Mouse (Mus musculus): ENCODE measurements around the gene Igf1r. TPM values are rescaled to one million over a fixed set of nuclear protein-coding genes. Genes with fewer than 3 reads are reported as not detected.
A peak's percentile ranks its signal among the peaks of the same experiment; 100 is the strongest.

Gene Igf1r
- polyA plus RNA-seq, 1 experiment from 2014 or later: 18.1 TPM

GRCm38 (mm10) chr7:68044621-68045020, 92.0 kb downstream of the Igf1r start:
- H3K9me3 ChIP-seq (replicated peaks; ENCODE audit: low read length): no peaks in the 10 kb centered on the region
- WGBS: 75% methylated on average over 4 of the region's 4 CpGs

GRCm38 (mm10) chr7:68047152-68047551, 94.5 kb downstream of the Igf1r start:
- no peaks in the 10 kb centered on the region for H3K9me3 ChIP-seq (replicated peaks; ENCODE audit: low read length)
- no peaks in the 10 kb centered on the region for H3K36me3 ChIP-seq (ENCODE audit: insufficient read depth, low read length)
- no peak overlapping the region for H3K4me2 ChIP-seq (ENCODE audit: low read length)
- DNase-seq (ENCODE audit: low spot score): no peak
- ATAC-seq (replicated peaks; ENCODE audit: low FRiP score, low read depth): no peak
- WGBS: 55% methylated on average over 4 of the region's 4 CpGs
- no peak overlapping the region for H3K4me3 ChIP-seq (replicated peaks; ENCODE audit: low read depth, low read length)
- H3K4me1 ChIP-seq (replicated peaks; ENCODE audit: insufficient read depth, low read length): no peaks in the 10 kb centered on the region
- TF ChIP-seq CTCF (IDR thresholded peaks at IDR 0.05; ENCODE audit: low read depth): no peak
- no peak overlapping the region for H3K9ac ChIP-seq (ENCODE audit: low read depth, low read length)
- H3K27ac ChIP-seq: no peak overlapping the region
- H3K27me3 ChIP-seq (ENCODE audit: insufficient read depth, low read length): no peaks in the 10 kb centered on the region

More at GRCm38 (mm10) chr7:68044621-68045020, 92.0 kb downstream of the Igf1r start:
- DNase-seq (ENCODE audit: low spot score) (no peak), ATAC-seq (replicated peaks; ENCODE audit: low FRiP score, low read depth) (no peak)
- Histone ChIP-seq H3K27ac (no peak overlapping the region), H3K36me3 (ENCODE audit: insufficient read depth, low read length) (no peaks in the 10 kb centered on the region), H3K4me1 (replicated peaks; ENCODE audit: insufficient read depth, low read length) (no peaks in the 10 kb centered on the region), H3K4me3 (replicated peaks; ENCODE audit: low read depth, low read length) (no peak overlapping the region), H3K4me2 (ENCODE audit: low read length) (no peak overlapping the region), H3K9ac (ENCODE audit: low read depth, low read length) (no peak overlapping the region), H3K27me3 (ENCODE audit: insufficient read depth, low read length) (no peaks in the 10 kb centered on the region)
- TF ChIP-seq CTCF (IDR thresholded peaks at IDR 0.05; ENCODE audit: low read depth): no peak

- no peak for DNase-seq (ENCODE audit: low spot score)
- 57% methylated on average over 4 of the region's 4 CpGs for WGBS
Observed at GRCm38 (mm10) chr7:68048532-68048931, 95.9 kb downstream of the Igf1r start.

GRCm38 (mm10) chr7:68049048-68049447, 96.4 kb downstream of the Igf1r start:
- no peak overlapping the region for H3K27ac ChIP-seq

More at GRCm38 (mm10) chr7:68048532-68048931, 95.9 kb downstream of the Igf1r start:
- Histone ChIP-seq H3K9me3 (replicated peaks; ENCODE audit: low read length) (no peaks in the 10 kb centered on the region), H3K36me3 (ENCODE audit: insufficient read depth, low read length) (no peaks in the 10 kb centered on the region), H3K4me3 (replicated peaks; ENCODE audit: low read depth, low read length) (no peak overlapping the region), H3K27ac (no peak overlapping the region), H3K4me1 (replicated peaks; ENCODE audit: insufficient read depth, low read length) (peaks cover 4% of the 10 kb centered on the region; the same call in 1 of the 2 replicates), H3K27me3 (ENCODE audit: insufficient read depth, low read length) (no peaks in the 10 kb centered on the region), H3K4me2 (ENCODE audit: low read length) (no peak overlapping the region), H3K9ac (ENCODE audit: low read depth, low read length) (no peak overlapping the region)
- no peak for ATAC-seq (replicated peaks; ENCODE audit: low FRiP score, low read depth)
- TF ChIP-seq CTCF (IDR thresholded peaks at IDR 0.05; ENCODE audit: low read depth): no peak

GRCm38 (mm10) chr7:68053002-68053624, 100.5 kb downstream of the Igf1r start:
- H3K9ac ChIP-seq (ENCODE audit: low read depth, low read length): no peak overlapping the region
- DNase-seq (ENCODE audit: low spot score) (no peak), ATAC-seq (replicated peaks; ENCODE audit: low FRiP score, low read depth) (no peak)
- 61% methylated on average over 10 of the region's 10 CpGs for WGBS
- TF ChIP-seq CTCF (IDR thresholded peaks at IDR 0.05; ENCODE audit: low read depth): no peak
- no peak overlapping the region for H3K4me3 ChIP-seq (replicated peaks; ENCODE audit: low read depth, low read length)
- no peaks in the 10 kb centered on the region for H3K27me3 ChIP-seq (ENCODE audit: insufficient read depth, low read length)
- H3K27ac ChIP-seq: no peak overlapping the region
- no peaks in the 10 kb centered on the region for H3K36me3 ChIP-seq (ENCODE audit: insufficient read depth, low read length)
- no peak overlapping the region for H3K4me2 ChIP-seq (ENCODE audit: low read length)
- H3K9me3 ChIP-seq (replicated peaks; ENCODE audit: low read length): no peaks in the 10 kb centered on the region
- peaks cover 19% of the 10 kb centered on the region; the same call in 1 of the 2 replicates for H3K4me1 ChIP-seq (replicated peaks; ENCODE audit: insufficient read depth, low read length)

More at GRCm38 (mm10) chr7:68049048-68049447, 96.4 kb downstream of the Igf1r start:
- Histone ChIP-seq H3K4me2 (ENCODE audit: low read length) (no peak overlapping the region), H3K27me3 (ENCODE audit: insufficient read depth, low read length) (no peaks in the 10 kb centered on the region), H3K36me3 (ENCODE audit: insufficient read depth, low read length) (no peaks in the 10 kb centered on the region), H3K9me3 (replicated peaks; ENCODE audit: low read length) (no peaks in the 10 kb centered on the region), H3K4me1 (replicated peaks; ENCODE audit: insufficient read depth, low read length) (peaks cover 8% of the 10 kb centered on the region; the same call in 1 of the 2 replicates), H3K4me3 (replicated peaks; ENCODE audit: low read depth, low read length) (no peak overlapping the region), H3K9ac (ENCODE audit: low read depth, low read length) (no peak overlapping the region)
- no peak for TF ChIP-seq CTCF (IDR thresholded peaks at IDR 0.05; ENCODE audit: low read depth)
- ATAC-seq (replicated peaks; ENCODE audit: low FRiP score, low read depth) (no peak), DNase-seq (ENCODE audit: low spot score) (no peak)
- 85% methylated on average over 7 of the region's 7 CpGs for WGBS

- H3K27me3 ChIP-seq (ENCODE audit: insufficient read depth, low read length): no peaks in the 10 kb centered on the region
- no peaks in the 10 kb centered on the region for H3K9me3 ChIP-seq (replicated peaks; ENCODE audit: low read length)
- 14% methylated on average over 2 of the region's 2 CpGs for WGBS
- TF ChIP-seq CTCF (IDR thresholded peaks at IDR 0.05; ENCODE audit: low read depth): no peak
- ATAC-seq (replicated peaks; ENCODE audit: low FRiP score, low read depth) (no peak), DNase-seq (ENCODE audit: low spot score) (peak; percentile 55)
- H3K9ac ChIP-seq (ENCODE audit: low read depth, low read length): no peak overlapping the region
- no peaks in the 10 kb centered on the region for H3K36me3 ChIP-seq (ENCODE audit: insufficient read depth, low read length)
- H3K4me2 ChIP-seq (ENCODE audit: low read length): peak overlapping the region; percentile 23; the same call in 1 of the 2 replicates
- H3K27ac ChIP-seq: no peak overlapping the region
- peaks cover 19% of the 10 kb centered on the region; the same call in 1 of the 2 replicates for H3K4me1 ChIP-seq (replicated peaks; ENCODE audit: insufficient read depth, low read length)
- H3K4me3 ChIP-seq (replicated peaks; ENCODE audit: low read depth, low read length): no peak overlapping the region
Observed at GRCm38 (mm10) chr7:68054498-68054897, 101.9 kb downstream of the Igf1r start.
